Mouse (Mus musculus) fat pad, adult 2 months (tissue): ENCODE data around the gene Lmo3.

Experiments
- DNase-seq: peaks from one replicate; pipeline ENCODE4 v3.0.0-alpha.2; 2011; ENCODE audit warnings: low read depth, low spot score; ENCODE audit errors: extremely low read depth

Lmo3 gene

GRCm38 (mm10) chr6:138424514-138425225, 157.1 kb downstream of the Lmo3 start:
- DNase-seq, result no peak

GRCm38 (mm10) chr6:138422671-138423321, 159.0 kb downstream of the Lmo3 start:
- DNase-seq, result no peak

- DNase-seq, result no peak
These were observed 159.7 kb downstream of the Lmo3 start for GRCm38 (mm10) chr6:138421931-138422531.

- DNase-seq, result no peak
These were observed 160.6 kb downstream of the Lmo3 start for GRCm38 (mm10) chr6:138421191-138421613.

GRCm38 (mm10) chr6:138420536-138420891, 161.3 kb downstream of the Lmo3 start:
- DNase-seq, result no peak

GRCm38 (mm10) chr6:138419871-138420535, 161.8 kb downstream of the Lmo3 start:
- no peak for DNase-seq

- no peak for DNase-seq
These were observed 169.7 kb downstream of the Lmo3 start for GRCm38 (mm10) chr6:138412075-138412474.

GRCm38 (mm10) chr6:138402031-138402430, 179.7 kb downstream of the Lmo3 start:
- no peak for DNase-seq

- DNase-seq, result no peak
These were observed 182.9 kb downstream of the Lmo3 start for GRCm38 (mm10) chr6:138398836-138399235.

- no peak for DNase-seq
These were observed 190.7 kb downstream of the Lmo3 start for GRCm38 (mm10) chr6:138391085-138391484.

- DNase-seq, result no peak
These were observed 193.4 kb downstream of the Lmo3 start for GRCm38 (mm10) chr6:138388168-138388936.

GRCm38 (mm10) chr6:138383208-138383607, 198.6 kb downstream of the Lmo3 start:
- DNase-seq, result no peak

GRCm38 (mm10) chr6:138371176-138371575, 210.6 kb downstream of the Lmo3 start:
- no peak for DNase-seq

- DNase-seq, result no peak
These were observed 217.7 kb downstream of the Lmo3 start for GRCm38 (mm10) chr6:138364111-138364510.

GRCm38 (mm10) chr6:138350587-138351345, 231.0 kb downstream of the Lmo3 start:
- DNase-seq, result no peak

GRCm38 (mm10) chr6:138346558-138346957, 235.2 kb downstream of the Lmo3 start:
- no peak for DNase-seq

GRCm38 (mm10) chr6:138335858-138336257, 245.9 kb downstream of the Lmo3 start:
- no peak for DNase-seq

- DNase-seq, result no peak
These were observed 247.8 kb downstream of the Lmo3 start for GRCm38 (mm10) chr6:138333991-138334390.

- no peak for DNase-seq
These were observed 255.9 kb downstream of the Lmo3 start for GRCm38 (mm10) chr6:138325744-138326400.

GRCm38 (mm10) chr6:138325145-138325544, 256.6 kb downstream of the Lmo3 start:
- no peak for DNase-seq
